Mouse (Mus musculus): ENCODE results near the gene Cops2. TPM values are rescaled to one million over a fixed set of nuclear protein-coding genes. Genes with fewer than 3 reads are reported as not detected.

Gene Cops2
- total RNA-seq, 1 experiment from 2014 or later: 139 TPM

DNA sequence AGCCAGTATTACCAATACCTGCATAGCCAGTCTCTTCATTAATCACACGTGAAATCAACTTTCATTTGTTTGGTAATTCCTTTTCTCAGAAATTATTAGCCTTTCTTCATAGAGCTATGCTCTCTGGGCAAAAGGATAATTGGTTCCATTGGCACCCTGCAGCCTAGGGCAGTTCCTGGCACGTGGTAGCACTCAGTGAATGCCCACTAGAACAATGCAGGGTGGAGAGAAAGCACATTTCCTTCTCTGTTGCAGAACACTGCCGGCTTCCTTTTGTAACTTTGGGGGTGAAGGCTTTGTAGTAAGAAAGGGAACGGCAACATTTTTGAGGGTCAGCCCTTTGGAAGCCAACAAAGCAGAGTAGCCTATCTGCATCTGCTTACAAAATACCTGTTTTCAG, 32.7 kb downstream of the Cops2 start:
- no peak for DNase-seq

- DNase-seq: no peak
These were observed 38.5 kb downstream of the Cops2 start for GRCm38 (mm10) chr2:125820397-125820796.

- no peak for DNase-seq
These were observed 44.9 kb downstream of the Cops2 start for GRCm38 (mm10) chr2:125813972-125814595.

- DNase-seq: no peak
These were observed 47.6 kb downstream of the Cops2 start for GRCm38 (mm10) chr2:125811332-125811731.

- DNase-seq: no peak
These were observed 49.4 kb downstream of the Cops2 start for GRCm38 (mm10) chr2:125809551-125809950.

GRCm38 (mm10) chr2:125805826-125806225, 53.1 kb downstream of the Cops2 start:
- no peak for DNase-seq

GRCm38 (mm10) chr2:125801947-125802346, 57.0 kb downstream of the Cops2 start:
- no peak for DNase-seq

DNA sequence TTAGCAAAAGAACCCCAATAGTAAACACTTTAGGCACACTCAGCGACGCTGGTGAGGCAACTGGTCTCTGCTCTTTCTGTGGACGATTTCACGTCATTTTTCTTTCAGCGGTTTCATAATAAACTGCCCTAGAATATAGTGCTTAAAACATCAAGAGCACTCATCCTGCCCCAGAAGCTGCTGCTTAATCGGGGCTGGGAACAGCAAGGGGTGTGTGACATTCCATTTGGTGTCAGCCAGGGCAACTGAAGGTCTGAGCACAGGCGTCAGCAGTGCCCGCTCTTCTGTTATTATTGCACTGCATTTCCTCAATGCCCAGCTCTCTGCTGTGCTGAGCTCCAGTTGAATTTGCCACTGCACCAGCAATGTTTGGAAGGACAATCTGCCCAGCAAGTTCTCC, 57.9 kb downstream of the Cops2 start:
- DNase-seq: no peak

- peak; percentile 25 for DNase-seq
These were observed 58.5 kb downstream of the Cops2 start for GRCm38 (mm10) chr2:125800428-125800827.

GRCm38 (mm10) chr2:125797872-125798271, 61.1 kb downstream of the Cops2 start:
- no peak for DNase-seq

DNA sequence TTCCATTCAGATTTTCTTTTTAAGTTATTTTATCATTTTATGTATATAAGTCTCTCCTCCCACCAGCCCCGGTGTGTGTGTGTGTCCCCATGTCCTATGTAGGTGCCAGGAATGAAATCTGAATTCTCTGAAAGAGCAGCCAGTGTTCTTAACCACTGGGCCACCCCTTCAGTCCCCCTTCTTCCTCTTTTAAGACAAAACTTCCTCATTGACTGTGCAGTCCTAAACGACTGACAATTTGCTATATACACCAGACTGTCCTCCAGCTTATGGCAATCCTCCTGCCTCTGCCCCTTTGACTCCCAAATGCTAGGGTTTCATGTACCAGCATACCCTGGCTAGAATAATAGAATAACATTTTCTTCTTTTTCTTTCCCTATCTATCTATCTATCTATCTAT, 63.8 kb downstream of the Cops2 start:
- no peak for DNase-seq

GRCm38 (mm10) chr2:125794166-125794565, 64.8 kb downstream of the Cops2 start:
- DNase-seq: no peak

- DNase-seq: no peak
These were observed 66.1 kb downstream of the Cops2 start for GRCm38 (mm10) chr2:125792879-125793261.

- DNase-seq: no peak
These were observed 66.6 kb downstream of the Cops2 start for GRCm38 (mm10) chr2:125792144-125792878.

GRCm38 (mm10) chr2:125791485-125791885, 67.5 kb downstream of the Cops2 start:
- DNase-seq: no peak

- DNase-seq: no peak
These were observed 68.7 kb downstream of the Cops2 start for GRCm38 (mm10) chr2:125790242-125790641.

DNA sequence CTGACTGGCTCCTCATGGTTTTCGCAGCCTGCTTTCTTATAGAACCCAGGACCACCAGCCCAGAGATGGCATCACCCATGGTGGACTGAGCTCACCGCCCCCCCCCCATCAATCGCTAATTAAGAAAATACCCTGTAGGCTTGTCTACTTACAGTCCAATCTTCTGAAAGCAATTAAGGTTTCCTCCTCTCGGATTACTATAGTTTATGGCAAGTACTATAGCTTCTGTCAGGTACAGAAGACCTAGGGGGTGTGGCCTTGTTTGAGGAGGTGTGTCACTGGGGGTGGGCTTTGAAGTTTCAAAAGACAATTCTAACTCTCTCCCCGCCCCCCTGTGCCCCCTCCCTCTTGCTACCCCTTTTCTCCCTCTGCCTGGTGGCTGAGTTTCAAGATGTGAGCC, 69.7 kb downstream of the Cops2 start:
- no peak for DNase-seq

DNA sequence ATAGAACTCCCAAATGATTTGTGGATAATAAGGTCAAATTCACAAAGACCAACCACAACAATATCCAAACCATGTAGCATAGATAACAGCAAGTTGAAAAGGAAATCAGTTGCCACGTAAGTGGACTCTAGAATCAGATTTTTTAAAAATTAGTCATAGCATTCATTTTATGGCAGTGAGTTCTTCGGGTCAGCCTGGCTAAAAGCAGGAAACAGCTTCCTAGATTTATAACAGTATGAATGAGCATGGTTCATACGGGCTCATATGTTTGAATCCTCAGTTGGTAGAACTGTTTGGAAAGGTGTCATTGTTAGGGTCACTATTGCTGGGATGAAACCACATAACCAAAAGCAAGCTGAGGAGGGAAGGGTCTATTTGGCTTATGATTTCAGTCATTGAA, 70.2 kb downstream of the Cops2 start:
- no peak for DNase-seq

DNA sequence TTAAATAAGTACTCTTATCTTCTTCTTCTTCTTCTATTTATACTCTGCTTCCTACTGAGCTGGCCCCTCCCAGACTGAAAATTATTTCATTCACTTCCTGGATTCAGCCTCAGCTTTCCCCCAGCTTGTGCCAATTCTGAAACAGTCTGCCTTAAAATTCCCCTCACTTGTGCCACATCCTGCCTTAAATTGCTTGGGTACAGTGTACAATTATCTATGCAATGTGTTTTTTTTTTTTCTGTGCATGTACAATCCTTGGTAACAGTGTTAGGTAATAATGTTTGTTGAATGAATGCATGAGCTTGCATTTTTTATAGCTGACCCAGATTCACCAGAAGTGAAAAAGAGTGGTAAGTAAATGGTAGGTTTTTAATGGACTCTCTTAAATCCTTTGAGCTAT, 70.6 kb downstream of the Cops2 start:
- no peak for DNase-seq

DNA sequence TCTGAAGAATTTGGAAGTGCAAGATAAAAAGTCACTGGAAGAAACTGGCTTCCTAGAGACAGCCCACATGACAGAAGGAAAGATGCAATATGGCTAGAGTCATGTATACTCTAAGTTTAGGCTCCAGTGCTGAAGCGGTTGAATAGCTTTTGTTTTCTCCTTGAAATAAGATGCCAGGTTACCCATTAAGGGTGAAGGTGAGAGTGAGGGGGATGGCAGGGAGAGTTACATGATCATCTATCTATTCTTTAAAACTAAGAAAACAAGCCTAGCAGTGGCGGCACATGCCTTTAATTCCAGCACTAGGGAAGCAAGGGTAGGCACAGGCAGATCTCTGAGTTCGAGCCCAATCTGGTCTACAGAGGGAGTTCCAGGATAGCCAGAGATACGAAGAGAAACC, 73.9 kb downstream of the Cops2 start:
- DNase-seq: no peak

GRCm38 (mm10) chr2:125784392-125784791, 74.5 kb downstream of the Cops2 start:
- DNase-seq: no peak

GRCm38 (mm10) chr2:125783868-125784267, 75.1 kb downstream of the Cops2 start:
- DNase-seq: no peak

DNA sequence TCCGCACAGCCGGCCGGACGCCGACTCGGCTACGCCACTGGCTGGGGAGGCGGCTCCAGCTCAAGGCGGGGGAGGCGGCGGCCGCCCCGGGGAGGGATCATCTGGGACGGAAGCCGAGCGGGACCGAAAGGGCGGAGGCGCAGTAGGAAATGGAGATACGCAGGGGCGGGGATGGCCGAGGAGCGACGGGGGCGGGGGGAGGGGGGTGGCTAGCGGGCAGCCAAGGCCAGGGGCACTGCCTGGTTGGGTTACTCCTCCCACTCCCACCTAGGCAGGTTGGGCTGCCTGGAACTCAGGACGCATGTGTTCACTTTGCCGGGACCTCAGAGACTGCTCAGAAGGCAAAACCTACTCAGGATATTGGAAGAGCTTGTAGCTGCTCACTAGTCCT, 76.2 kb downstream of the Cops2 start, which contains the start of gene Secisbp2l:
Gene Secisbp2l, minus strand, starts transcription at position 152 of the 391 bp plus-strand sequence.
- DNase-seq: peak; percentile 97
